Mouse (Mus musculus) c-Kit-positive CD71-positive TER-119-positive erythroid progenitor cells, embryonic 14.5 days (primary cell): ENCODE measurements around the gene Vmn1r121.
"Not testable (repeated sequence)": the region's sequence is repeated elsewhere in the genome, so short reads cannot be mapped to it uniquely, and the experiment has no call there.

Source experiments
- DNase-seq: peaks from one replicate; pipeline ENCODE4 v3.0.0-alpha.2; 2013; ENCODE audit warnings: low spot score

Vmn1r121 gene

DNA sequence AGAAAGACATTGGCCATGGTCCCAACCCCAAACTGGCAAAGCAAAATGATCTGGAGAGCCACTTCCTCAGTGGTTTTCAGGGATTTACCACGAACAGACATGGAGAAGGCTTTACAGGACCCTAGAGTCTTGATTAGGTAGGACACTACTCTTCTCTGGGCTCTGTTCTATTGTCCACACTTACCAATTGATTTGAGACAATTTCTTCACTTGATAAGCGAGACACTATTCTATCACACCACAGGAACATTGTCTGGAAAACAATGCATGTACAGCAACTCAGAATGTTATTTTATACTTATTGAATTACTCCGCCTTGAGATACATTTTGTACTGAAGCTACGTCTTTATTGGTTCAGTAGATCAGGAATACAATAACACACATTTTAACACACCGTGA is at the start of gene Vmn1r121:
TSS of gene Vmn1r121 (minus strand) at position 101 of the 400 bp plus-strand sequence.
- not testable (repeated sequence) for DNase-seq

GRCm38 (mm10) chr7:21134028-21134427 is 35.7 kb upstream of the Vmn1r121 start, which contains the start of gene Vmn1r122:
Vmn1r122 (minus strand) TSS chr7:21134128.
- DNase-seq: not testable (repeated sequence)

- DNase-seq: not testable (repeated sequence)
Measured at GRCm38 (mm10) chr7:21053684-21054083, 44.6 kb downstream of the Vmn1r121 start, which contains the start of gene Vmn1r120. Vmn1r120 (minus strand) TSS chr7:21053784.
